Mouse (Mus musculus) midbrain, postnatal 0 days (tissue): ENCODE data around the gene Smad3. TPM values are rescaled to one million over a fixed set of nuclear protein-coding genes. Genes with fewer than 3 reads are reported as not detected.

Experiments
- ATAC-seq: fragments of 200-750 bp; cut with Nextera tagmentation; 2 replicates; pipeline ENCODE4 v1.8.0; 2017; ENCODE audit warnings: moderate number of reproducible peaks, mild to moderate bottlenecking, moderate TSS enrichment, moderate library complexity; ENCODE audit not compliant: low FRiP score
- DNase-seq: peaks from one replicate; pipeline ENCODE4 v3.0.0-alpha.2; 2015; ENCODE audit warnings: low spot score
- H3K27ac ChIP-seq: fragments of 300-500 bp; sonication (generic); 2 replicates; pipeline ENCODE4 v1.5.1; 2014; ENCODE audit warnings: low read depth, mild to moderate bottlenecking, low read length, mixed read lengths
- H3K27me3 ChIP-seq: fragments of 300-500 bp; sonication (generic); 2 replicates; pipeline ENCODE4 v1.6.1; 2014; ENCODE audit warnings: low read length, control low read depth, mixed read lengths; ENCODE audit not compliant: insufficient read depth
- H3K36me3 ChIP-seq: fragments of 300-500 bp; sonication (generic); 2 replicates; pipeline ENCODE4 v1.6.1; 2014; ENCODE audit warnings: low read length, control low read depth, mixed read lengths; ENCODE audit not compliant: insufficient read depth
- H3K4me1 ChIP-seq: fragments of 300-500 bp; sonication (generic); 2 replicates; pipeline ENCODE4 v1.6.1; 2014; ENCODE audit warnings: mild to moderate bottlenecking, control low read depth, antibody characterized with exemption, low read length, mixed read lengths; ENCODE audit not compliant: insufficient read depth
- H3K4me2 ChIP-seq: fragments of 300-500 bp; sonication (generic); 2 replicates; pipeline ENCODE4 v1.6.1; 2014; ENCODE audit warnings: low read depth, mild to moderate bottlenecking, low read length, mixed read lengths; ENCODE audit not compliant: poor library complexity, severe bottlenecking
- H3K4me3 ChIP-seq: fragments of 300-500 bp; sonication (generic); 2 replicates; pipeline ENCODE4 v1.5.1; 2014; ENCODE audit warnings: low read depth, mild to moderate bottlenecking, low read length, moderate library complexity
- H3K9ac ChIP-seq: fragments of 300-500 bp; sonication (generic); replicated peaks from 2 replicates; pipeline ENCODE4 v1.6.1; 2014; ENCODE audit warnings: mild to moderate bottlenecking, low read length, moderate library complexity, mixed read lengths; ENCODE audit not compliant: poor library complexity, severe bottlenecking
- H3K9me3 ChIP-seq: fragments of 300-500 bp; sonication (generic); 2 replicates; pipeline ENCODE4 v1.6.1; 2016; ENCODE audit warnings: low read length, control low read depth
- CTCF ChIP-seq: IDR thresholded peaks from 2 replicates; pipeline ENCODE4 v1.5.1; 2016; ENCODE audit warnings: antibody characterized with exemption, mild to moderate bottlenecking
- WGBS: fragments of 180-500 bp; shearing (Covaris S2); extraction: QIAGEN DNeasy Blood & Tissue Kit; methylation state at CpG from one replicate; pipeline ENCODE4 v1.1.7; 2014; 5-methylcytosine and 5-hydroxymethylcytosine counted together
- polyA plus RNA-seq: library from polyadenylated mRNA; unstranded; fragments of >200 nt; fragmentation: Nextera tagmentation; extraction: Ambion mirVana; gene quantifications from 2 replicates; pipeline ENCODE4 v1.2.1, GENCODE M21; 2015
- total RNA-seq: library from RNA; depleted of rRNA; stranded (reverse); fragments of >200 nt; gene quantifications from 2 replicates; pipeline ENCODE4 v1.2.3, GENCODE M21; 2014

Gene Smad3
- total and polyA plus RNA-seq, 2 experiments from 2014 or later, result 4.0 to 20.6 TPM

DNA sequence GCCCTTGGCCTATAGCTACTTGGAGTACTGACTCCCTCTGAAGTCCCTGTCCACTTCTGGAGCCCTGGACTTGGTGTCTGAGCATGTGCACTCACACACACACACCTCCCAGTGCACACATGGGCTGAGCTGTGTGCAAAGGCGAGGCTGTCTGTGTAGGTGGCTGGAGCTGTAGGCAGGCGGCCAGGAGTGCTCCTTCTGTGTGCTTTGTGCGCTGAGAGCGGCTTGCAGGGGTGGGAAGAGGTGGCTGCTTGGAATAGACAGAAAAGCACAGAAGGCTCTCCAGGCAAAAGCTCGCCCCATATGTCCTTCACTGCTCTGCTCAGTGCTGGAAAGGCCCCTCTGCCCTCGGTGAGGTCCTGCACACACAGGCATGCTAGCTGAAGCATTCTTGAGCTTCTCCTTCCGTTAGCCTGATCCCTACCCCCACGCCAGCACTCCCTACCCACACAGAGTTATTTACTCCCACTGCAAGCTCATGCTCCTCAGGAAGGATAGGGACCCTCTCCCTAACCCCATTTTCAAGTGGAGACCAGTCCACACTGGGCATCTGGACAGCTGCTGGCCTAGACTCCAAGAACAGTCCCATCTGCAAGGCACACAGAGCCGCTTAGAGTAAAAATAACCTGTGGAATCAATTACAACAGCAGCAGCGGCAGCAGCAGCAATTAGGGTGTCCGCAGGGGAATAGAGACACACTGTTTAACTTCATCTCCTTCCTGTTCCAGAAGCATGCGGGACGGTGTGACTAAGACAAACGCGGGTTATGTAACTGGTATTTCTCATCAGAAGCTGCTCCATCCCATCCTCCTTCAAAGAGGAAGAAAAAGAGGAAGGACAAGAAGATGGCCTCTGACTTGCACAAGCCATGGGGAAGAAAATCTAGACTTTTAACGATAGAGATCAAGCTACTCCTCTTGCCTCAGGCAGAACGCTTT, 22.4 kb upstream of the Smad3 start:
- H3K4me2 ChIP-seq, result no peak overlapping the region
- DNase-seq, result no peak
- no peaks in the 10 kb centered on the region for H3K27me3 ChIP-seq
- 62% methylated on average over 17 of the region's 17 CpGs for WGBS
- H3K9me3 ChIP-seq, result no peaks in the 10 kb centered on the region
- H3K4me3 ChIP-seq, result no peak overlapping the region
- no peak for TF ChIP-seq CTCF
- no peaks in the 10 kb centered on the region for H3K4me1 ChIP-seq
- H3K9ac ChIP-seq, result no peak overlapping the region
- no peak for ATAC-seq
- no peak overlapping the region for H3K27ac ChIP-seq
- no peaks in the 10 kb centered on the region for H3K36me3 ChIP-seq

DNA sequence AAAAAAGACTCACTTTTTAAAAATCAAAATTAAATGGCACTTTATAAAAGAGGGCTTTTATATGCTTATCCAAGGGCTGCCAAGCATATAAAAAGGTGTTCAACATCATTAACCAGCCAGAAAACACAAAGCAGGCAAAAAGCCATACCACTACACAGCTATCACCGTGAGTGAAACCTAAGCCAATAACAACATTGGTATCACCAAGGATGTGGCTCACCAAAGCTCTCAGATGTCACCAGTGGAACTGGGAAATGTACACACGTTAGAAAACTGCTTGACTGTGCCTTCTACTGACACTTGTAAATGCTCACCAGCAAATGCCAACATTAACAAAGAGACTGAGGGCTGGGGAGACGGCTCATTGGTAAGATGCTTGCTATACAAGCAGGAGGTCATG, 18.9 kb upstream of the Smad3 start:
- Histone ChIP-seq H3K9me3 (no peaks in the 10 kb centered on the region), H3K4me2 (no peak overlapping the region), H3K4me1 (no peaks in the 10 kb centered on the region; the same call in 1 of the 2 replicates), H3K27me3 (no peaks in the 10 kb centered on the region), H3K27ac (no peak overlapping the region), H3K4me3 (no peak overlapping the region), H3K9ac (no peak overlapping the region), H3K36me3 (no peaks in the 10 kb centered on the region)
- no peak for ATAC-seq
- 79% methylated on average over 3 of the region's 3 CpGs for WGBS
- no peak for DNase-seq
- no peak for TF ChIP-seq CTCF

DNA sequence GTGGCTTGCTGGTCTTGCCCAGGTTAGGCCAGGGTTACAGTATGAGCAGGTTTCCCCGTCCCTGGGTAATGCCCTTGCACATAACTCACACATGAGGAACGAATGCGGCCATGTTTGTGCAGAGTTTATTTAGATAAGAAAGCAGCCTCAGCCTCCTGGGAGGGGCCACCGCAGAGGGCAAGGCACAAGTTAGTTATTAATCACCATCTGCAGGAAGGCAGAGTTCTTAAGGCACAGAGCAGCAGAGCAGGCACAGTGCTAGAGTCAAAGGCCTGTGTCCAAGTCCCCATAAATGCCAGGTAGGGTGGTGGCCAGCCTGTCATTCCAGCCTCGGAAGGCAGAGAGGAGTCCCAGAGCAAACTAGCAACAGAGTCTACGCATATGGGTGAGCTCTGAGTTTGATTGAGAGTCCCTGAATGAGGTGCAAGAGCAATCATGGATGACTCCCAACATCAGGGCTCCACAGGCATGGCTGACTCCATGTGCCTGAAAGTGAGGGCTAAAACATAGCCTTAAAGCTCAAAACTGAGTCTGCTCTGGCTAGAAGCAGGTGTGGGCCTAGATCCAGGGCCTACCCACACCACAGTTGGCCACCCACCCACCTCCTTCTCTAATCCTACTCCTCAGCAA, 17.2 kb upstream of the Smad3 start:
- WGBS, result 92% methylated on average over 6 of the region's 6 CpGs
- no peaks in the 10 kb centered on the region for H3K9me3 ChIP-seq
- no peaks in the 10 kb centered on the region for H3K36me3 ChIP-seq
- ATAC-seq, result no peak
- no peak for TF ChIP-seq CTCF
- no peaks in the 10 kb centered on the region; the same call in 1 of the 2 replicates for H3K4me1 ChIP-seq
- H3K9ac ChIP-seq, result no peak overlapping the region
- no peak for DNase-seq
- H3K4me2 ChIP-seq, result no peak overlapping the region
- H3K4me3 ChIP-seq, result no peak overlapping the region
- no peak overlapping the region for H3K27ac ChIP-seq
- H3K27me3 ChIP-seq, result no peaks in the 10 kb centered on the region

DNA sequence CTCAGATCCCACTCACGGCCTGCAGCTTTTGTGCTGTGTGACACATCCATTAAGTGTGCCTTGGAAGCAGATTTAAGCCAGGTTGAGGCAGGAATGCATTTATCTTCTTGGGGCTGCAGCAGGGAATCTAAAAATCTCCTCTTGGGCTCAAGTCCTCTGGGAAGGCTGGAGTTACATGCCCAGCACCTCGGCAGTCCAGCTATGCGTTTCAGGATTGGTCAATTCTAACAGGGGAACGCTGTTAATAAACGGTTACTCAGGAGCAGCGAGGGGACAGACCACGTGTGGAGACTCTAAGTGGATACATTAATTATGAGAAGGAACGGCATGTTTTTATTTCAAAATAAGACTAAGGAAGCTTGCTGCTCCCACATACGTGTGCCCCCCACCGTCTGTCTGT, 14.7 kb upstream of the Smad3 start:
- Histone ChIP-seq H3K27me3 (no peaks in the 10 kb centered on the region), H3K36me3 (no peaks in the 10 kb centered on the region), H3K4me2 (no peak overlapping the region), H3K27ac (no peak overlapping the region), H3K9me3 (no peaks in the 10 kb centered on the region), H3K9ac (no peak overlapping the region), H3K4me1 (no peaks in the 10 kb centered on the region; the same call in 1 of the 2 replicates), H3K4me3 (no peak overlapping the region)
- 51% methylated on average over 10 of the region's 10 CpGs for WGBS
- no peak for TF ChIP-seq CTCF
- DNase-seq, result no peak
- no peak for ATAC-seq

DNA sequence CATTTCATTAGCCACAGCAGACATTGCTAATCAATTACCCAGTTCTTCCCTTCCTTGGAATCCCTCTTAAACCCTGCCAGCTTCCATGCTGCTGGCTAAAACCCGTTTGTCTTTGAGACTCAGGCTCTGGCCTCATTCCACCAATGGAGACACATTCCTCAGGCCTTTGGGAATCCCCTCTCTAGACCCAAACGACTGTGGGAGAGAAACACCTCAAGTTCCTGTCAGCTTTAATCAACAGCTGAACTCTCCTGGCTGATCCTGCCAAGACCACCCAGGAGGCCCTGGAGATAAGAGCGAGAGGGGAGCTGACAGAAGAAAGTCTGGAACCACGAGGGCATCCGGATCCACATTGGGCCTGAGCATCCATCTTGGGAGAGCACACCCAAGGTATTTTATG, 13.9 kb upstream of the Smad3 start:
- Histone ChIP-seq H3K4me1 (no peaks in the 10 kb centered on the region; the same call in 1 of the 2 replicates), H3K4me2 (no peak overlapping the region), H3K27me3 (no peaks in the 10 kb centered on the region), H3K9ac (no peak overlapping the region), H3K36me3 (no peaks in the 10 kb centered on the region), H3K27ac (no peak overlapping the region), H3K4me3 (no peak overlapping the region), H3K9me3 (no peaks in the 10 kb centered on the region)
- ATAC-seq (no peak), DNase-seq (no peak)
- WGBS, result 53% methylated on average over 5 of the region's 5 CpGs
- TF ChIP-seq CTCF, result no peak
